Mouse (Mus musculus) neural tube, embryonic 11.5 days (tissue): Measurements from ENCODE around the gene Zfp536. TPM values are rescaled to one million over a fixed set of nuclear protein-coding genes. Genes with fewer than 3 reads are reported as not detected.
"Not testable (repeated sequence)": the region's sequence is repeated elsewhere in the genome, so short reads cannot be mapped to it uniquely, and the experiment has no call there.

Source experiments
- ATAC-seq: fragments of 200-750 bp; cut with Nextera tagmentation; 2 replicates; pipeline ENCODE4 v1.8.0; 2017; ENCODE audit warnings: moderate number of reproducible peaks, mild to moderate bottlenecking, moderate TSS enrichment, moderate library complexity; ENCODE audit not compliant: insufficient read depth, low FRiP score, low TSS enrichment
- DNase-seq: peaks from one replicate; pipeline ENCODE4 v3.0.0-alpha.2; 2015; ENCODE audit warnings: low spot score
- H3K27ac ChIP-seq: fragments of 300-500 bp; sonication (generic); 2 replicates; pipeline ENCODE4 v1.5.1; 2014; ENCODE audit warnings: low read depth, mild to moderate bottlenecking, low read length
- H3K27me3 ChIP-seq: fragments of 300-500 bp; sonication (generic); 2 replicates; pipeline ENCODE4 v1.6.1; 2014; ENCODE audit warnings: mild to moderate bottlenecking, low read length, mixed read lengths; ENCODE audit not compliant: control insufficient read depth, insufficient read depth
- H3K36me3 ChIP-seq: fragments of 300-500 bp; sonication (generic); 2 replicates; pipeline ENCODE4 v1.6.1; 2014; ENCODE audit warnings: mild to moderate bottlenecking, low read length, moderate library complexity, mixed read lengths; ENCODE audit not compliant: control insufficient read depth, insufficient read depth
- H3K4me1 ChIP-seq: fragments of 300-500 bp; sonication (generic); 2 replicates; pipeline ENCODE4 v1.6.1; 2014; ENCODE audit warnings: low read length, mixed read lengths; ENCODE audit not compliant: control insufficient read depth, insufficient read depth
- H3K4me2 ChIP-seq: fragments of 300-500 bp; sonication (generic); 2 replicates; pipeline ENCODE4 v1.6.1; 2014; ENCODE audit warnings: low read depth, mild to moderate bottlenecking, moderate library complexity
- H3K4me3 ChIP-seq: fragments of 300-500 bp; sonication (generic); 2 replicates; pipeline ENCODE4 v1.5.1; 2014; ENCODE audit warnings: low read depth, low read length
- H3K9ac ChIP-seq: fragments of 300-500 bp; sonication (generic); 2 replicates; pipeline ENCODE4 v1.6.1; 2014; ENCODE audit warnings: mild to moderate bottlenecking, low read length
- H3K9me3 ChIP-seq: fragments of 300-500 bp; sonication (generic); 2 replicates; pipeline ENCODE4 v1.6.1; 2016; ENCODE audit warnings: low read length; ENCODE audit not compliant: control insufficient read depth
- WGBS: fragments of 180-500 bp; shearing (Covaris S2); extraction: QIAGEN DNeasy Blood & Tissue Kit; methylation state at CpG from one replicate; pipeline ENCODE4 v1.1.7; 2014; 5-methylcytosine and 5-hydroxymethylcytosine counted together
- polyA plus RNA-seq: library from polyadenylated mRNA; unstranded; fragments of >200 nt; fragmentation: Nextera tagmentation; extraction: Ambion mirVana; gene quantifications from 2 replicates; pipeline ENCODE4 v1.2.1, GENCODE M21; 2014

Zfp536 gene
- polyA plus RNA-seq, 1 experiment from 2014 or later, result 23.6 TPM

GRCm38 (mm10) chr7:37721676-37722075 is 51.8 kb downstream of the Zfp536 start:
- H3K9ac ChIP-seq, result no peak overlapping the region
- 90% methylated on average over 4 of the region's 4 CpGs for WGBS
- 0 out of 2 replicates have a peak, but pooled peaks cover 4% of the 10 kb centered on the region for H3K4me1 ChIP-seq
- ATAC-seq (no peak), DNase-seq (no peak)
- H3K4me2 ChIP-seq, result no peak overlapping the region
- no peak overlapping the region for H3K4me3 ChIP-seq
- H3K9me3 ChIP-seq, result no peaks in the 10 kb centered on the region
- no peaks in the 10 kb centered on the region for H3K27me3 ChIP-seq
- H3K27ac ChIP-seq, result no peak overlapping the region
- no peaks in the 10 kb centered on the region for H3K36me3 ChIP-seq

- Histone ChIP-seq H3K27ac (no peak overlapping the region), H3K27me3 (no peaks in the 10 kb centered on the region), H3K4me2 (no peak overlapping the region), H3K36me3 (no peaks in the 10 kb centered on the region), H3K4me1 (0 out of 2 replicates have a peak, but pooled peaks cover 2% of the 10 kb centered on the region), H3K9ac (no peak overlapping the region), H3K9me3 (no peaks in the 10 kb centered on the region), H3K4me3 (no peak overlapping the region)
- ATAC-seq, result no peak
- DNase-seq, result no peak
- WGBS, result 75% methylated on average over 15 of the region's 15 CpGs
These were observed 54.6 kb downstream of the Zfp536 start for GRCm38 (mm10) chr7:37718671-37719402.

GRCm38 (mm10) chr7:37717071-37717470 is 56.4 kb downstream of the Zfp536 start:
- no peak overlapping the region for H3K9ac ChIP-seq
- WGBS, result 89% methylated on average over 7 of the region's 7 CpGs

GRCm38 (mm10) chr7:37716626-37717025 is 56.8 kb downstream of the Zfp536 start:
- no peak overlapping the region for H3K9ac ChIP-seq
- no peaks in the 10 kb centered on the region for H3K36me3 ChIP-seq
- 82% methylated on average over 7 of the region's 7 CpGs for WGBS
- H3K4me3 ChIP-seq, result no peak overlapping the region
- no peak overlapping the region for H3K4me2 ChIP-seq
- H3K9me3 ChIP-seq, result no peaks in the 10 kb centered on the region
- no peak for ATAC-seq
- H3K4me1 ChIP-seq, result 0 out of 2 replicates have a peak, but pooled peaks cover 2% of the 10 kb centered on the region
- no peak overlapping the region for H3K27ac ChIP-seq
- H3K27me3 ChIP-seq, result no peaks in the 10 kb centered on the region
- no peak for DNase-seq

More at GRCm38 (mm10) chr7:37717071-37717470, 56.4 kb downstream of the Zfp536 start:
- Histone ChIP-seq H3K9me3 (no peaks in the 10 kb centered on the region), H3K4me3 (no peak overlapping the region), H3K27me3 (no peaks in the 10 kb centered on the region), H3K36me3 (no peaks in the 10 kb centered on the region), H3K27ac (no peak overlapping the region), H3K4me1 (0 out of 2 replicates have a peak, but pooled peaks cover 2% of the 10 kb centered on the region), H3K4me2 (no peak overlapping the region)
- ATAC-seq (no peak), DNase-seq (no peak)

GRCm38 (mm10) chr7:37704464-37704863 is 69.0 kb downstream of the Zfp536 start:
- Histone ChIP-seq H3K4me1 (no peaks in the 10 kb centered on the region), H3K27me3 (no peaks in the 10 kb centered on the region), H3K27ac (no peak overlapping the region), H3K4me3 (no peak overlapping the region), H3K36me3 (no peaks in the 10 kb centered on the region), H3K4me2 (no peak overlapping the region), H3K9ac (no peak overlapping the region), H3K9me3 (no peaks in the 10 kb centered on the region)
- WGBS, result 93% methylated on average over 9 of the region's 9 CpGs
- ATAC-seq, result no peak
- DNase-seq, result no peak

GRCm38 (mm10) chr7:37697378-37697777 is 76.1 kb downstream of the Zfp536 start:
- not testable (repeated sequence) for H3K27ac ChIP-seq, H3K9ac ChIP-seq, H3K4me1 ChIP-seq, H3K36me3 ChIP-seq, H3K9me3 ChIP-seq, H3K27me3 ChIP-seq, H3K4me3 ChIP-seq, H3K4me2 ChIP-seq, DNase-seq, ATAC-seq
- 95% methylated on average over 3 of the region's 3 CpGs for WGBS

GRCm38 (mm10) chr7:37695066-37695465 is 78.4 kb downstream of the Zfp536 start:
- DNase-seq, result no peak
- Histone ChIP-seq H3K27ac (no peak overlapping the region), H3K36me3 (no peaks in the 10 kb centered on the region), H3K4me2 (no peak overlapping the region), H3K9ac (no peak overlapping the region), H3K9me3 (no peaks in the 10 kb centered on the region), H3K27me3 (no peaks in the 10 kb centered on the region), H3K4me3 (no peak overlapping the region), H3K4me1 (peaks cover 14% of the 10 kb centered on the region)
- WGBS, result 59% methylated on average over 5 of the region's 5 CpGs
- no peak for ATAC-seq

GRCm38 (mm10) chr7:37690606-37691005 is 82.8 kb downstream of the Zfp536 start:
- H3K9ac ChIP-seq, result no peak overlapping the region
- H3K4me3 ChIP-seq, result no peak overlapping the region
- H3K4me2 ChIP-seq, result peak overlapping the region; percentile 34; the same call in 1 of the 2 replicates
- 44% methylated on average over 10 of the region's 10 CpGs for WGBS
- H3K4me1 ChIP-seq, result peaks cover 22% of the 10 kb centered on the region
- ATAC-seq, result no peak
- peak; percentile 62 for DNase-seq
- H3K9me3 ChIP-seq, result no peaks in the 10 kb centered on the region
- H3K27me3 ChIP-seq, result no peaks in the 10 kb centered on the region
- H3K27ac ChIP-seq, result peak overlapping the region; percentile 36
- no peaks in the 10 kb centered on the region for H3K36me3 ChIP-seq
